Mouse (Mus musculus) stomach, postnatal 0 days (tissue): Measurements from ENCODE around the gene Ubn2. TPM values are rescaled to one million over a fixed set of nuclear protein-coding genes. Genes with fewer than 3 reads are reported as not detected.
"Not testable (repeated sequence)": the region's sequence is repeated elsewhere in the genome, so short reads cannot be mapped to it uniquely, and the experiment has no call there.

Experiments used
- ATAC-seq: fragments of 200-750 bp; cut with Nextera tagmentation; 2 replicates; pipeline ENCODE4 v1.8.0; 2017; ENCODE audit not compliant: low FRiP score, low TSS enrichment
- DNase-seq: peaks from one replicate; pipeline ENCODE4 v3.0.0-alpha.2; 2016; ENCODE audit warnings: low spot score
- H3K27ac ChIP-seq: fragments of 300-500 bp; sonication (generic); replicated peaks from 2 replicates; pipeline ENCODE4 v1.5.1; 2014; ENCODE audit warnings: mild to moderate bottlenecking, control low read depth
- H3K27me3 ChIP-seq: fragments of 300-500 bp; sonication (generic); 2 replicates; pipeline ENCODE4 v1.6.1; 2014; ENCODE audit warnings: low read length; ENCODE audit not compliant: control insufficient read depth, insufficient read depth
- H3K36me3 ChIP-seq: fragments of 300-500 bp; sonication (generic); 2 replicates; pipeline ENCODE4 v1.6.1; 2014; ENCODE audit warnings: low read length, mixed read lengths; ENCODE audit not compliant: control insufficient read depth, insufficient read depth
- H3K4me1 ChIP-seq: fragments of 300-500 bp; sonication (generic); replicated peaks from 2 replicates; pipeline ENCODE4 v1.6.1; 2014; ENCODE audit warnings: antibody characterized with exemption; ENCODE audit not compliant: control insufficient read depth, insufficient read depth
- H3K4me2 ChIP-seq: fragments of 300-500 bp; sonication (generic); replicated peaks from 2 replicates; pipeline ENCODE4 v1.6.1; 2014; ENCODE audit warnings: low read depth, mild to moderate bottlenecking, control low read depth, moderate library complexity
- H3K4me3 ChIP-seq: fragments of 300-500 bp; sonication (generic); 2 replicates; pipeline ENCODE4 v1.5.1; 2014; ENCODE audit warnings: low read depth, low read length, control low read depth
- H3K9ac ChIP-seq: fragments of 300-500 bp; sonication (generic); 2 replicates; pipeline ENCODE4 v1.6.1; 2014; ENCODE audit warnings: mild to moderate bottlenecking, low read length, control low read depth, mixed read lengths
- H3K9me3 ChIP-seq: fragments of 300-500 bp; sonication (generic); 2 replicates; pipeline ENCODE4 v1.6.1; 2016; ENCODE audit warnings: low read length; ENCODE audit not compliant: control insufficient read depth
- CTCF ChIP-seq: IDR thresholded peaks from 2 replicates; pipeline ENCODE4 v1.5.1; 2016; ENCODE audit warnings: antibody characterized with exemption, low read depth, mild to moderate bottlenecking, moderate library complexity
- EP300 ChIP-seq: optimal IDR thresholded peaks from 2 replicates; pipeline ENCODE3; 2016; ENCODE audit warnings: antibody characterized with exemption
- WGBS: fragments of 180-500 bp; shearing (Covaris S2); extraction: QIAGEN DNeasy Blood & Tissue Kit; methylation state at CpG from one replicate; pipeline ENCODE4 v1.1.7; 2014; 5-methylcytosine and 5-hydroxymethylcytosine counted together
- polyA plus RNA-seq: library from polyadenylated mRNA; unstranded; fragments of >200 nt; fragmentation: Nextera tagmentation; extraction: Ambion mirVana; gene quantifications from 2 replicates; pipeline ENCODE4 v1.2.1, GENCODE M21; 2015

The Ubn2 gene
- polyA plus RNA-seq, 1 experiment from 2014 or later, result 5.3 TPM

DNA sequence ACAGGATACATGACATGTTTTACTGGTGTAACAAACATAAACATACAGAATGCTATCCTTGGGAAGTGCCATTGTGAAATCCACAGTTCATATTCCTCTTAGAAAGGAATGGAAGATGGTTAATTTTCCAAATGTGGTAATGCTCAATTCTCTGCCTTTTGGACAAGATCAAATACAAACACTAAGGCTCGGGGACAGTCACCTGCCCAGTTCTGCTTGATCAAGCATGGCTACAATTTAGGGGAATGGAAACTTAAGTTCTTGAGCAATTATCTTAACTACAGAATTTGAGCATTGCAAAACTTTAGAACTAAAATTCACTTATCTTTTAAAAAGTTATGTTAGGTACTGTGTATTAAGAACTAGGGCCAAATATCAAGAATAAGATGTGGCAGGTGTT is 102.0 kb downstream of the Ubn2 start:
- Histone ChIP-seq H3K4me1 (no peaks in the 10 kb centered on the region), H3K4me3 (0 out of 2 replicates have a peak overlapping the region, but pooled peaks have one; percentile 65), H3K27ac (no peak overlapping the region), H3K9ac (no peak overlapping the region), H3K4me2 (peak overlapping the region; percentile 55), H3K27me3 (no peaks in the 10 kb centered on the region), H3K36me3 (no peaks in the 10 kb centered on the region), H3K9me3 (no peaks in the 10 kb centered on the region)
- TF ChIP-seq CTCF (no peak), EP300 (no peak)
- ATAC-seq (no peak), DNase-seq (no peak)
- 71% methylated on average over 1 of the region's 1 CpGs for WGBS

DNA sequence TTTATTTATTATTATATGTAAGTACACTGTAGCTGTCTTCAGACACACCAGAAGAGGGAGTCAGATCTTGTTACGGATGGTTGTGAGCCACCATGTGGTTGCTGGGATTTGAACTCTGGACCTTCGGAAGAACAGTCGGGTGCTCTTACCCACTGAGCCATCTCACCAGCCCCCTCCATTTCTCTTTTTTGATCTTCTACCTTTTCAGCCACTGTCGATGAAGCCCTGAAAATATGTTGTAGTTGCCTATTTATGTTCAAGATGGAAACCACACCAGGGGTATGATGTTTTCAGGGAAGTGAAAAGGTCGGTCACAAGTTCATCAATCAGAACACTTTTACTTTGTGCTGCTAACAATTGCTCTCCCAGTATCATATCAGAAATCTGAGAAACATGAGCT is 110.4 kb downstream of the Ubn2 start:
- not testable (repeated sequence) for H3K27me3 ChIP-seq, H3K4me2 ChIP-seq, H3K9ac ChIP-seq, H3K27ac ChIP-seq, H3K4me3 ChIP-seq, ATAC-seq, H3K9me3 ChIP-seq, H3K36me3 ChIP-seq, DNase-seq, H3K4me1 ChIP-seq
- WGBS, result 84% methylated on average over 4 of the region's 5 CpGs

DNA sequence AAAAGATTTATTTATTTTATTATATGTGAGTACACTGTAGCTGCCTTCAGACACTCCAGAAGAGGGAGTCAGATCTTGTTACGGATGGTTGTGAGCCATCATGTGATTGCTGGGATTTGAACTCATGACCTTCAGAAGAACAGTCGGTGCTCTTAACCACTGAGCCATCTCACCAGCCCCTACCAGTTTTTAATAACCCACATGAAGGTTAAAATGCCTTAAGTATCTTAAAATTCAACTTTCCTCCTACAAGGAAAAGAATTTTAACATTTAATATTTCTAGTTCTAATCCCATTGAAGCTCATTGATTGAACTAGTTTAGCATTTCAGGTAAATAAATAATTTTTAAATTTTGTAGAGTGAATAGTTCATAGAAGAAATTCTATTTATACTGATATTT is 113.3 kb downstream of the Ubn2 start:
- H3K4me2 ChIP-seq, DNase-seq, H3K27ac ChIP-seq, H3K4me3 ChIP-seq, H3K9me3 ChIP-seq, H3K27me3 ChIP-seq, H3K9ac ChIP-seq, H3K4me1 ChIP-seq, H3K36me3 ChIP-seq, ATAC-seq: not testable (repeated sequence)
- WGBS, result 94% methylated on average over 2 of the region's 2 CpGs

DNA sequence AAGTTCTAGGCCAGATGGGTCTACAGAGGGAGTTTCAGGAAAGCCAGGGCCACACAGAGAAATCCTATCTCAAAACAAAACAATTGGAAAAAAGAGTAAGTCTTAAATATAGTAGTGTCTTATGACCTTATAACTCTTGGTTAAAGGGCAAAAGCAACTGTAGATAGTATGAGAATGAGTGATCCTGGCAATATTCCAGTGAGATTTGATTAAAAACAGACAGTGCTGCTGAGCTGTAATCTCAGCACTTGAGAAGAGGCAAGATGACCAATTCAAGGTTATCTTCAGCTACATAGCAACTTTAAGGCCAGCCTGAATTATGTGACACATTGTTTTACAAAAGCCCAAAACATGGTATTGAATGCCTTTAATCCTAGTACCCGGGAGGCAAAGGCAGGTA is 114.0 kb downstream of the Ubn2 start:
- WGBS, result 82% methylated on average over 1 of the region's 1 CpGs
- no peak overlapping the region for H3K9ac ChIP-seq
- no peaks in the 10 kb centered on the region for H3K27me3 ChIP-seq
- no peak overlapping the region for H3K4me3 ChIP-seq
- no peaks in the 10 kb centered on the region for H3K4me1 ChIP-seq
- H3K36me3 ChIP-seq, result no peaks in the 10 kb centered on the region
- DNase-seq (no peak), ATAC-seq (no peak)
- TF ChIP-seq CTCF, result no peak
- TF ChIP-seq EP300, result no peak
- H3K4me2 ChIP-seq, result no peak overlapping the region
- no peak overlapping the region for H3K27ac ChIP-seq
- no peaks in the 10 kb centered on the region for H3K9me3 ChIP-seq

DNA sequence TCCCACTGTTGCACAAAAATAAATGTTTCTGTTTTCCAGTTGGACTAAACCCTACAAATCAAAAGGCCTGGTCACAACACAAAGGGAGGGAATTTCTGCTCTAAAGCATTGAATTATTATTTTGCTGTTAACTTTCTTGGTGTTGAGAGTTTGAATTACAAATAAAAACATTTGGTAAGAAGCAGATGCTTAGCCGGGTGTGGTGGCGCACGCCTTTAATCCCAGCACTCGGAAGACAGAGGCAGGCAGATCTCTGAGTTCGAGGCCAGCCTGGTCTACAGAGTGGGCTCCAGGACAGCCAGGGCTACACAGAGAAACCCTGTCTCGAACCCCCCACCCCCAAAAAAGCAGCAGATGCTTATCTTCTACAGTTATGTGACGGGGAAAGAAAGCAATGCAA is 114.8 kb downstream of the Ubn2 start:
- H3K9ac ChIP-seq, H3K4me3 ChIP-seq, ATAC-seq, H3K27me3 ChIP-seq, H3K9me3 ChIP-seq, H3K4me2 ChIP-seq, DNase-seq, H3K27ac ChIP-seq, H3K36me3 ChIP-seq, H3K4me1 ChIP-seq: not testable (repeated sequence)
- WGBS, result 91% methylated on average over 7 of the region's 7 CpGs

DNA sequence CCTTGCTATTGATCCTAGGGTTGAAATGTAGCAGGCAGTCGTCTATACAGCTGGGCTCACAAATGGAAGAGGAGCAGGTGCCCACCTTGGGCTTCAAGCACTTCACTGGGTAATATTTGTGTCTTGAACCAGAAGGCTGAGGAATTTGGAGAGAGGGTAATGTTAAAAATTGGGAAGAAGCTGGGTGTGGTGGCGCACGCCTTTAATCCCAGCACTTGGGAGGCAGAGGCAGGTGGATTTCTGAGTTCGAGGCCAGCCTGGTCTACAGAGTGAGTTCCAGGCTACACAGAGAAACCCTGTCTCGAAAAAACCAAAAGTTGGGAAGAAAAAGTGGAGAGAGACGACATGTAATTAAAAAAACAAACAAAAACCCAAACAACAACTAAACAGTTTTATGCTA is 116.1 kb downstream of the Ubn2 start:
- not testable (repeated sequence) for H3K27me3 ChIP-seq, H3K9ac ChIP-seq, H3K9me3 ChIP-seq, DNase-seq, ATAC-seq, H3K4me3 ChIP-seq, H3K4me1 ChIP-seq, H3K36me3 ChIP-seq
- Histone ChIP-seq H3K4me2 (peak overlapping the region; percentile 62; the same call in 1 of the 2 replicates), H3K27ac (peak overlapping the region; percentile 100; the same call in 1 of the 2 replicates)
- WGBS, result 78% methylated on average over 6 of the region's 6 CpGs
